Mouse (Mus musculus) CH12.LX (cell line): ENCODE results near the gene 1700016H13Rik. TPM values are rescaled to one million over a fixed set of nuclear protein-coding genes. Genes with fewer than 3 reads are reported as not detected.

ENCODE experiments used
- DNase-seq: peaks from one replicate; pipeline ENCODE4 v3.0.0-alpha.2; 2013; ENCODE audit errors: extremely low read depth
- H3K27ac ChIP-seq: 2 replicates; pipeline ENCODE4 v1.5.1; 2012; ENCODE audit warnings: low read depth, mild to moderate bottlenecking, control low read depth, moderate library complexity; ENCODE audit not compliant: insufficient read depth
- H3K27me3 ChIP-seq: replicated peaks from 2 replicates; pipeline ENCODE3; 2012; ENCODE audit warnings: inconsistent platforms
- H3K36me3 ChIP-seq, 2 experiments: replicated peaks in 1 of 2; 2 replicates each; pipeline versions ENCODE3 to v1.6.1; 2012; ENCODE audit warnings: inconsistent platforms in 1 of 2, low read length in 1 of 2, mild to moderate bottlenecking in 1 of 2, mixed read lengths in 1 of 2, moderate library complexity in 1 of 2; ENCODE audit not compliant: control insufficient read depth in 1 of 2, insufficient read depth in 1 of 2
- H3K4me1 ChIP-seq, 2 experiments: 2 replicates each; pipeline ENCODE4 v1.6.1; 2012; ENCODE audit warnings: inconsistent platforms in 1 of 2, moderate library complexity in 1 of 2; ENCODE audit not compliant: insufficient read depth in 2 of 2, control insufficient read depth in 1 of 2
- H3K4me2 ChIP-seq: 2 replicates; pipeline ENCODE4 v1.6.1; 2012; ENCODE audit warnings: low read depth, mild to moderate bottlenecking, control low read depth; ENCODE audit not compliant: poor library complexity, insufficient read depth, severe bottlenecking
- H3K4me3 ChIP-seq, 3 experiments: fragments of 150-350 bp in 1 of 3; sonication (generic) in 1 of 3; replicated peaks in 1 of 3; 2 replicates each; pipeline versions ENCODE3 to v1.5.1; 2011 to 2012; ENCODE audit warnings: low read depth in 2 of 3, low read length in 2 of 3, mild to moderate bottlenecking in 2 of 3, moderate library complexity in 2 of 3, control low read depth in 1 of 3, improper control_type of control experiment in 1 of 3, inconsistent platforms in 1 of 3, mixed read lengths in 1 of 3; ENCODE audit not compliant: poor library complexity in 1 of 3
- H3K79me2 ChIP-seq: replicated peaks from 2 replicates; pipeline ENCODE4 v1.6.1; 2012; ENCODE audit warnings: mild to moderate bottlenecking, moderate library complexity; ENCODE audit not compliant: control insufficient read depth, poor library complexity, insufficient read depth, severe bottlenecking; ENCODE audit errors: extremely low read depth
- H3K9ac ChIP-seq: 2 replicates; pipeline ENCODE4 v1.6.1; 2012; ENCODE audit warnings: low read depth, mild to moderate bottlenecking, control low read depth, moderate library complexity; ENCODE audit not compliant: insufficient read depth
- H3K9me3 ChIP-seq: replicated peaks from 2 replicates; pipeline ENCODE3; 2012; ENCODE audit warnings: low read length, inconsistent platforms, mixed read lengths
- CHD2 ChIP-seq: IDR thresholded peaks from 2 replicates; pipeline ENCODE4 v1.6.1; 2011; ENCODE audit warnings: low read length, improper control_type of control experiment
- CTCF ChIP-seq, 2 experiments: IDR thresholded peaks in 1 of 2; conservative IDR thresholded peaks in 1 of 2; 2 replicates each; pipeline ENCODE4 v1.5.1; 2011 to 2012; ENCODE audit warnings: low read depth in 2 of 2, low read length in 2 of 2, improper control_type of control experiment in 1 of 2, inconsistent platforms in 1 of 2, mild to moderate bottlenecking in 1 of 2, moderate library complexity in 1 of 2
- E2F4 ChIP-seq: IDR thresholded peaks from 2 replicates; pipeline ENCODE4 v1.6.1; 2011; ENCODE audit warnings: low read depth, low read length, improper control_type of control experiment; ENCODE audit not compliant: insufficient replicate concordance
- ELF1 ChIP-seq: IDR thresholded peaks from 2 replicates; pipeline ENCODE4 v1.6.1; 2014; ENCODE audit warnings: low read depth, mild to moderate bottlenecking, inconsistent platforms, low read length, improper control_type of control experiment
- EP300 ChIP-seq: IDR thresholded peaks from 2 replicates; pipeline ENCODE4 v1.6.1; 2011; ENCODE audit warnings: low read length, improper control_type of control experiment
- GABPA ChIP-seq: IDR thresholded peaks from 2 replicates; pipeline ENCODE4 v1.6.1; 2012; ENCODE audit warnings: low read depth, low read length, improper control_type of control experiment, inconsistent platforms; ENCODE audit not compliant: insufficient replicate concordance
- IRF4 ChIP-seq: IDR thresholded peaks from 2 replicates; pipeline ENCODE4 v1.6.1; 2014; ENCODE audit warnings: low read depth, mild to moderate bottlenecking, inconsistent platforms, low read length, improper control_type of control experiment
- JUN ChIP-seq: IDR thresholded peaks from 2 replicates; pipeline ENCODE4 v1.6.1; 2011; ENCODE audit warnings: low read depth, mild to moderate bottlenecking, low read length, improper control_type of control experiment, moderate library complexity; ENCODE audit not compliant: insufficient read depth
- JUND ChIP-seq: conservative IDR thresholded peaks from 2 replicates; pipeline ENCODE4 v1.6.1; 2011; ENCODE audit warnings: low read depth, low read length, improper control_type of control experiment
- KAT2A ChIP-seq: IDR thresholded peaks from 2 replicates; pipeline ENCODE4 v1.6.1; 2012; ENCODE audit warnings: low read length, improper control_type of control experiment, inconsistent platforms; ENCODE audit not compliant: insufficient replicate concordance
- MAFK ChIP-seq: IDR thresholded peaks from 2 replicates; pipeline ENCODE4 v1.6.1; 2011; ENCODE audit warnings: low read length, improper control_type of control experiment; ENCODE audit not compliant: insufficient replicate concordance
- MAX ChIP-seq: IDR thresholded peaks from 2 replicates; pipeline ENCODE4 v1.6.1; 2011; ENCODE audit warnings: low read length, improper control_type of control experiment
- MAZ ChIP-seq: IDR thresholded peaks from 2 replicates; pipeline ENCODE4 v1.6.1; 2012; ENCODE audit warnings: low read depth, mild to moderate bottlenecking, inconsistent platforms, low read length, improper control_type of control experiment, moderate library complexity
- MXI1 ChIP-seq: IDR thresholded peaks from 2 replicates; pipeline ENCODE4 v1.6.1; 2011; ENCODE audit warnings: mild to moderate bottlenecking, low read depth, low read length, improper control_type of control experiment
- MYC ChIP-seq: IDR thresholded peaks from 2 replicates; pipeline ENCODE4 v1.6.1; 2011; ENCODE audit warnings: low read depth, mild to moderate bottlenecking, improper control_type of control experiment, low read length
- NELFE ChIP-seq: IDR thresholded peaks from 2 replicates; pipeline ENCODE4 v1.6.1; 2011; ENCODE audit warnings: low read depth, low read length, improper control_type of control experiment
- POLR2A ChIP-seq: IDR thresholded peaks from 2 replicates; pipeline ENCODE4 v1.6.1; 2011; ENCODE audit warnings: low read depth, mild to moderate bottlenecking, improper control_type of control experiment, low read length
- RAD21 ChIP-seq: IDR thresholded peaks from 2 replicates; pipeline ENCODE4 v1.6.1; 2011; ENCODE audit warnings: low read depth, mild to moderate bottlenecking, low read length, improper control_type of control experiment, moderate library complexity
- RCOR1 ChIP-seq: conservative IDR thresholded peaks from 2 replicates; pipeline ENCODE4 v1.6.1; 2012; ENCODE audit warnings: low read depth, mild to moderate bottlenecking, inconsistent platforms, low read length, improper control_type of control experiment
- SMC3 ChIP-seq: IDR thresholded peaks from 2 replicates; pipeline ENCODE4 v1.6.1; 2011; ENCODE audit warnings: low read depth, low read length, improper control_type of control experiment
- TBP ChIP-seq: conservative IDR thresholded peaks from 2 replicates; pipeline ENCODE4 v1.6.1; 2011; ENCODE audit warnings: low read depth, low read length, improper control_type of control experiment
- UBTF ChIP-seq: IDR thresholded peaks from 2 replicates; pipeline ENCODE4 v1.6.1; 2012; ENCODE audit warnings: low read depth, mild to moderate bottlenecking, inconsistent platforms, low read length, improper control_type of control experiment, moderate library complexity
- USF1 ChIP-seq: IDR thresholded peaks from 2 replicates; pipeline ENCODE4 v1.6.1; 2014; ENCODE audit warnings: low read depth, mild to moderate bottlenecking, inconsistent platforms, low read length, improper control_type of control experiment
- USF2 ChIP-seq: conservative IDR thresholded peaks from 2 replicates; pipeline ENCODE4 v1.6.1; 2011; ENCODE audit warnings: low read depth, low read length, improper control_type of control experiment
- ZNF384 ChIP-seq: IDR thresholded peaks from 2 replicates; pipeline ENCODE4 v1.6.1; 2012; ENCODE audit warnings: low read depth, low read length, improper control_type of control experiment, inconsistent platforms
- dilution Hi-C: fragments of 300-500 bp; cut with MboI; formaldehyde crosslinking; loops from 2 replicates; pipeline ENCODE4 v1.14.3; 2020; ENCODE audit warnings: low sequenced_read_pairs; ENCODE audit not compliant: extremely low pct_unique_long_range_greater_than_20kb, extremely low pct_ligation_motif_present
- in situ Hi-C: fragments of 300-500 bp; cut with MboI; formaldehyde crosslinking; loops from 3 replicates; pipeline ENCODE4 v1.14.3; 2019; ENCODE audit warnings: low sequenced_read_pairs, low pct_ligation_motif_present, low pct_unique_long_range_greater_than_20kb, mixed read lengths
- polyA plus RNA-seq: library from polyadenylated mRNA; unstranded; fragments of >175 nt; gene quantifications from 2 replicates; pipeline ENCODE4 v1.2.1, GENCODE M21; 2012; ENCODE audit warnings: low read depth; ENCODE audit not compliant: insufficient read length
- total RNA-seq, 2 experiments: library from RNA; depleted of rRNA; stranded (reverse); fragments of 300-350 nt in 1 of 2; fragments of >200 nt in 1 of 2; gene quantifications; 2 replicates each; pipeline ENCODE4 v1.2.3; 2012 to 2014

The 1700016H13Rik gene
- total RNA-seq (2012; rRNA removed), result not detected in 2 replicates
- not detected in 2 replicates for total RNA-seq (2014; rRNA removed)
- not detected in 2 replicates for polyA plus RNA-seq

DNA sequence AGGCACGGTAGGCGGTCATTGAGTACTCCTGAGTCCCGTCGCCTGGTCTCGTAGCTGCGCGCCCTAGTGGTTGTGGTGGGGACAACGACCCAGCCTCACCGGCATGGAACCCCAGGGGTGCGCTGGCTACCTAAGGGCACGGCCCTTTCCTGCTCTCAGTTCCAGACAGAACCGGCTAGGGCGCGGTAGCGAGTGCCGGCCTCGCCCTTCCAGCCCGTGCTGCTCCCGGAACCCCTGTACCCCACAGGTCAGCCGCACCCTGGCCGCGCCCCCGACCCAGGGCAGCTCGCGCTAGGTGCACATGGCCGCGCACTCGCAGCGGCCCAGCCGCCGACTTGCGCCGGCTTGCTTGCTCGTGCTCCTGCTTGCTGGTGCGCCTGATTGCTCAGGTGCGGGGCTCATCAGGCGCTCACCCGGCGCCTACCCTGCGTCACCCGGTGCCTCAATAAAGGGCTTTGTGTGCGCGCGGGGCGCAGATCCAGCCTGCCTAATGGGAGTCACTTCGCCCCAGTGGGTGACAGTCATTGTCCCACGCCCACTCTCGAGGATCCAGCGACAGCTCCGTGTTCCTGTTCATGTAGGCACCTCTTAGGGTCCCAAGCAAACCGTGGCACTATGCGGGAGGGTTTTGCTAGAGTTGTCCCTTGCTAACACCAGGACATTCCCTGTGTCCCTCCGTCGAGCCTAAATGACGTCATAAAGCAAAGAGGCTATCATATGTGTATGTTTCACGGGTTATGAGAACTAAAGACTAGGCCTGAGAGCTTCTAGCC, at the start of gene 1700016H13Rik:
Gene 1700016H13Rik (minus strand): TSS at position 665 of the 773 bp plus-strand sequence.
- in situ Hi-C loops, result no loop called here
- H3K27ac ChIP-seq, result no peak within 1 kb of the TSS
- DNase-seq, result no peak
- TF ChIP-seq CTCF (conservative IDR thresholded peaks at IDR 0.05 in 1 of 2, IDR thresholded peaks at IDR 0.05 in 1 of 2; ENCODE audit: low read depth in 2 of 2, low read length in 2 of 2), result peak in 1 of 2 experiments; percentile 40; a peak in 2 of 4 replicates
- no peak for TF ChIP-seq POLR2A
- TF ChIP-seq KAT2A, result no peak
- TF ChIP-seq RAD21, result no peak
- no peak for TF ChIP-seq UBTF
- H3K4me2 ChIP-seq, result no peak within 1 kb of the TSS
- H3K4me1 ChIP-seq, result peaks cover 0 to 2% of the 10 kb centered on the region in 2 experiments; a peak in 1 of 4 replicates
- no peak within 1 kb of the TSS for H3K9ac ChIP-seq
- peak within 1 kb of the TSS in 1 of 3 experiments; percentile 41 for H3K4me3 ChIP-seq
- no peaks in the 10 kb centered on the region for H3K27me3 ChIP-seq
- dilution Hi-C loops, result no loop called here
- H3K36me3 ChIP-seq, result no peaks in the 10 kb centered on the region
- no peaks in the 10 kb centered on the region for H3K79me2 ChIP-seq
- no peaks in the 10 kb centered on the region for H3K9me3 ChIP-seq

DNA sequence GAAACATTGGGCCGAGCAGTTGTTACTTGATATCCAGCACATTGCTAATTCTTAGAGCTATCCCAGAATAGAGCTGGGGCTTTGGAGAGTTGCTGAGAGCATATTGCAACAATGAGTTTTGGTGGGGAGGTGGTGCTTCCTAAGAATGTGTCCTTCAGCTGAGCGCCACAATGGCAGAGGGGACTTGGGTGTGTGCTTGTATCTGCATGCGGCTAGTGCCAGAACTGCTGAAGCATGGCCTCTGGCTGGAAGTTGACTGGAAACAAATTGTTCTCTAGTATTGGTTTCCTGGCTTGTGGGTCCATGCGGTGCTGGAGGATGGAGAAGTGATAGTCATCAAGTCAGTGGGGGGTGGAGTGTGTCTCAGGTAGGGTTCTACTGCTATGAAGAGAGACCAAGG, 49.5 kb upstream of the 1700016H13Rik start:
- no peak overlapping the region for H3K4me3 ChIP-seq
- H3K4me2 ChIP-seq, result no peak overlapping the region
- dilution Hi-C loops, result no loop called here
- in situ Hi-C loops, result no loop called here
- no peak overlapping the region for H3K27ac ChIP-seq
- peaks cover 81% of the 10 kb centered on the region for H3K79me2 ChIP-seq
- peaks cover 14 to 52% of the 10 kb centered on the region in 2 experiments for H3K36me3 ChIP-seq
- peaks cover 12% of the 10 kb centered on the region for H3K9me3 ChIP-seq
- DNase-seq, result no peak
- H3K9ac ChIP-seq, result no peak overlapping the region
- no peak for TF ChIP-seq UBTF
- no peak for TF ChIP-seq MYC
- no peak for TF ChIP-seq MAZ
- no peak for TF ChIP-seq USF1
- peaks cover 21 to 70% of the 10 kb centered on the region in 2 experiments for H3K4me1 ChIP-seq
- no peaks in the 10 kb centered on the region for H3K27me3 ChIP-seq

DNA sequence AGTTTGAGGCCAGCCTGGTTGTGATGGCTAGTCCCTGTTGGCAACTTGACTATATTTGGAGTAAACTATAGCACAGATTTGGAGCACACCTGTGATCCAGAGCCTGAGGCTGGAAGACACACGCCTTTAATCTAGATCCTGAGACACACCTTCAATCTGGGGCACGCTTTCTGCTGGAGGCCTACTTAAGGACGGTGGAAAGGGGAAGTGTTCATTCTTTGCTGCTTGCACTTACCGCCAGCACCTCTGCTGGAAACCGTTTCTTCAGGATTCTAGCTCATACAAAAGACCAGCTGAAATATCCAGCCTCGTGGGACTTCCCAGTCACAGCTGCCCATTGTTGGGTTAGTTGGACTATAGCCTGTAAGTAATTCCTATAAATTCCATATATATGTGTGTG, 46.7 kb upstream of the 1700016H13Rik start:
- H3K4me3 ChIP-seq, result peak overlapping the region in 2 of 3 experiments; percentile 21 to 47
- peak overlapping the region; percentile 36 for H3K9ac ChIP-seq
- in situ Hi-C loops (no loop called here), dilution Hi-C loops (no loop called here)
- H3K36me3 ChIP-seq, result peaks cover 14 to 34% of the 10 kb centered on the region in 2 experiments
- peaks cover 76% of the 10 kb centered on the region for H3K79me2 ChIP-seq
- H3K4me1 ChIP-seq, result peaks cover 19 to 82% of the 10 kb centered on the region in 2 experiments
- peak overlapping the region; percentile 51 for H3K4me2 ChIP-seq
- H3K27me3 ChIP-seq, result no peaks in the 10 kb centered on the region
- peak; percentile 71 for DNase-seq
- H3K27ac ChIP-seq, result peak overlapping the region; percentile 47
- peaks cover 12% of the 10 kb centered on the region for H3K9me3 ChIP-seq
- peak; percentile 68; the same call in 1 of the 2 replicates for TF ChIP-seq RCOR1
- TF ChIP-seq NELFE, result peak; percentile 43; the same call in 1 of the 2 replicates
- peak; percentile 28; the same call in 1 of the 2 replicates for TF ChIP-seq CHD2
- no peak for TF ChIP-seq JUN
- TF ChIP-seq ELF1, result no peak
- TF ChIP-seq MAFK, result no peak
- 0 out of 2 replicates have a peak, but pooled peaks have one; percentile 10 for TF ChIP-seq JUND
- peak; percentile 79 for TF ChIP-seq IRF4
- no peak for TF ChIP-seq ZNF384
- no peak for TF ChIP-seq GABPA
- peak; percentile 79 for TF ChIP-seq EP300
- no peak for TF ChIP-seq USF2
- TF ChIP-seq TBP, result 0 out of 2 replicates have a peak, but pooled peaks have one; percentile 51
- no peak for TF ChIP-seq E2F4
- TF ChIP-seq MXI1, result peak; percentile 55; the same call in 1 of the 2 replicates
- no peak for TF ChIP-seq SMC3
- peak; percentile 83 for TF ChIP-seq MAX
